Mouse (Mus musculus) hematopoietic stem cell, adult 5-6 weeks (primary cell): ENCODE results near the gene Xntrpc. TPM values are rescaled to one million over a fixed set of nuclear protein-coding genes. Genes with fewer than 3 reads are reported as not detected.

ENCODE experiments used
- ATAC-seq, 2 experiments: fragments of 125-278 bp in 1 of 2; replicated peaks in 1 of 2; 2 replicates each; pipeline ENCODE4 v1.8.0; 2016 to 2017; ENCODE audit warnings: inconsistent platforms in 2 of 2, mild to moderate bottlenecking in 2 of 2, moderate number of reproducible peaks in 2 of 2, low read depth in 1 of 2, moderate TSS enrichment in 1 of 2; ENCODE audit not compliant: low FRiP score in 2 of 2, poor library complexity in 2 of 2, severe bottlenecking in 2 of 2, insufficient read depth in 1 of 2, low TSS enrichment in 1 of 2
- total RNA-seq: library from RNA; stranded (forward); fragments of 172-1452, 232-1000 nt; gene quantifications from 2 replicates; pipeline ENCODE4 v1.2.3, GENCODE M21; 2017

Xntrpc gene
- total RNA-seq, 1 experiment from 2014 or later = 2.0 TPM

GRCm38 (mm10) chr7:102109746-102110145 is 44.2 kb downstream of the Xntrpc start:
- no peak for ATAC-seq

DNA sequence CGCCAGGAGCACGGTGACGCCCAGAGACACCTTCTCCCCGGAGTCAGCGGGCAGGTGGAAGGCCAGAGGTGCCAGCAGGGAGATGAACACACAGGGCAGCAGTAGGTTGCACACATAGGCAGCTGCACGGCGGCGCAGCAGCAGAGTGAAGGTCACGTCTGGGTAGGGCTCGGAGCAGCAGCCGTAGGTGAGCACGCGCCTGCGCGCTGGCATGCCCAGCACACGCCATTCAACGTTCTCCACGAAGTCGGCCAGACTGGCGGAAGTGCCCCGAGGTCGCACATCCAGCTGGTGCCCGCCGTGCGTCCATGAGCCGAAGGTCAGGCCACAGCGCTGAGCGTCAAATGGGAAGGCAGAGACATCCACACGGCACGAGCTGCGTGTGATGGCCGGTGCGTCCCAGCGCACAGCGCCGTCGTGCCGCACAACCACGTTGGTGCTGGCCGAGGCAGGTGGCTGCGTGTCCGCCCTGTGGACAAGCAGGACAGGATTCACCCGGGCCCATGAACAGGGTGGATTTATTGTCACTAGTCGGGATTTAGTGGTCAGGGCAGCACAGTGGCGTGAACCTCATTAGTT is 47.7 kb downstream of the Xntrpc start:
- ATAC-seq = no peak

- ATAC-seq = no peak
Measured at GRCm38 (mm10) chr7:102116579-102117331, 51.2 kb downstream of the Xntrpc start, which contains the start of gene Chrna10. Chrna10 (minus strand) TSS chr7:102116828.

GRCm38 (mm10) chr7:102117382-102117781 is 51.9 kb downstream of the Xntrpc start:
- ATAC-seq = no peak

GRCm38 (mm10) chr7:102120326-102120725 is 54.8 kb downstream of the Xntrpc start:
- no peak for ATAC-seq

DNA sequence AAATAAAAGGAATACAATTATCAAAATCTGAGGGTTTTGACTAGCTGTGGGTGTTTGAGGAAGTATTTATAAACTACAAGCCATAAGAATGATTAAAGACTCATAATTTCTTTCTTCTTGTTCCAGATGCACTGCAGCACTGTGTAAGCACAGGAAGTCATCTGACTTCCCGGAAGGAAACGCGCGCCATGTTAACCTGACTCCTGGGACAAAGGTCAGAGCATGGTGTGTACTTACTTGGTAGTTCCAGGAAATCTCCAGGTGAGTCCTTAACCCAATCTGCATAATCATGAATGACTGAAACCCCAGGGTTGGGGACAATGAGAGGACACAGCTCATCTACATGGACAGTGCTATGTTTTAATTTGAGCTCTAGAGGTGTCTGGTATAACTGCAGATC is 66.9 kb downstream of the Xntrpc start:
- ATAC-seq = no peak

DNA sequence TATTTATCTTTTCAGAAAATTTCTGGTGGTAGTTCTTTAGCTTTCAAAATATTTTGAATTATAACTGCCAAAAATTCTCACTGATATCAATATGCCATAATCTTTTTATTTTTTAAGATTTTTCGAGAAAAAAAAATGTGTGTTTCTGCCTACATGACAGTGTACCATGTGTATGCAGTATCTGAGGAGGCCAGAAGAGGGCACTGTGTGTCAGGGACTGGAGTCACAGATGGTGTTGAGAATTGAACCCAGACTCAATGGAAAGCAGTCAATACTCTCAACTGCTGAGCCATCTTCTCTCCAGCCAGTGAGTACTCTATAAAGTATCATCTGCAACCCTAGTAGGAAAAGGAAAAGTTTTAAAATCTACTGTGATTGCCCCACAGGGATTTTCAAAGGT is 72.0 kb downstream of the Xntrpc start:
- ATAC-seq = peak in 1 of 2 experiments; percentile 66; a peak in 1 of 4 replicates

DNA sequence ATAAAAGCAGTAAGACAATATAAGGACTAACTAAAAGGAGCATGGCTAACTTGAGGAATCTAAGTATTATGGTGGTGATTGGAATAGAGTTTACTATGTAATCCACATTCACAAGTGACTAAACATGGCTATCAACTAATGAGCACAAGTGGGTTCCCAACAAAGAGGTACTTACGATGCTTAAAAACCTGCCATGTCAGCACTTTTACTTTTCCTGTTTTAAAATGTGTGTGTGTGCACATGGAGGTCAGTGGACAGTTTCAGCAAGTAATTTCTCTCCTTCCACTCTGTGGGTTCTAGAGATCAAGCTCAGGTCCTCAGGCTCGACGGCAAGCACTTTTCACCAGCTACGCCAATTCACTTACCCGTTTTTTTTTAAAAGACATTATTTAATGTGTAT is 72.4 kb downstream of the Xntrpc start:
- no peak for ATAC-seq

Other genes starting within 250 kb of the Xntrpc start
- not detected in 2 replicates for gene Phox2a, start 247.4 kb upstream of the Xntrpc start, total RNA-seq
- gene Inppl1, start 227.5 kb upstream of the Xntrpc start, total RNA-seq = 11.0 and 11.9 TPM in 2 replicates
- not detected in 2 replicates for gene Folr2, start 208.5 kb upstream of the Xntrpc start, total RNA-seq
- 51.8 and 69.3 TPM in 2 replicates for gene Anapc15, start 202.0 kb upstream of the Xntrpc start, total RNA-seq
- not detected in 2 replicates for gene Folr1, start 194.9 kb upstream of the Xntrpc start, total RNA-seq
- 42.7 and 71.2 TPM in 2 replicates for gene Lamtor1, start 159.8 kb upstream of the Xntrpc start, total RNA-seq
- 0.13 and 0.84 TPM in 2 replicates for gene Tomt, start 159.4 kb upstream of the Xntrpc start, total RNA-seq
- 2.4 and 3.2 TPM in 2 replicates for gene Lrrc51, start 131.8 kb upstream of the Xntrpc start, total RNA-seq
- 315 and 392 TPM in 2 replicates for gene Numa1, start 131.6 kb upstream of the Xntrpc start, total RNA-seq
- 3.9 and 4.7 TPM in 2 replicates for gene Il18bp, start 47.0 kb upstream of the Xntrpc start, total RNA-seq
- gene Rnf121, start 244 bp upstream of the Xntrpc start, total RNA-seq = 10.9 and 12.1 TPM in 2 replicates
- 38.6 and 41.2 TPM in 2 replicates for gene Xndc1, start 202 bp upstream of the Xntrpc start, total RNA-seq
- gene Trpc2, start 17.4 kb downstream of the Xntrpc start, total RNA-seq = not detected in 2 replicates
- 0.55 and 1.5 TPM in 2 replicates for gene Art1, start 36.0 kb downstream of the Xntrpc start, total RNA-seq
- gene Art5, start 43.8 kb downstream of the Xntrpc start, total RNA-seq = 1.1 TPM in 1 of 2 replicates, not detected in the other
- gene Chrna10, start 51.1 kb downstream of the Xntrpc start, total RNA-seq = 0.31 and 0.60 TPM in 2 replicates
- gene Nup98, start 144.5 kb downstream of the Xntrpc start, total RNA-seq = 55.3 and 58.8 TPM in 2 replicates
- gene Pgap2, start 144.5 kb downstream of the Xntrpc start, total RNA-seq = 35.2 and 48.2 TPM in 2 replicates
- 34.9 and 35.8 TPM in 2 replicates for gene Rhog, start 190.3 kb downstream of the Xntrpc start, total RNA-seq
- gene Stim1, start 202.1 kb downstream of the Xntrpc start, total RNA-seq = 31.1 and 38.0 TPM in 2 replicates